15 mouse cellular contexts compared by ENCODE assay signal in the genomic region with DNA sequence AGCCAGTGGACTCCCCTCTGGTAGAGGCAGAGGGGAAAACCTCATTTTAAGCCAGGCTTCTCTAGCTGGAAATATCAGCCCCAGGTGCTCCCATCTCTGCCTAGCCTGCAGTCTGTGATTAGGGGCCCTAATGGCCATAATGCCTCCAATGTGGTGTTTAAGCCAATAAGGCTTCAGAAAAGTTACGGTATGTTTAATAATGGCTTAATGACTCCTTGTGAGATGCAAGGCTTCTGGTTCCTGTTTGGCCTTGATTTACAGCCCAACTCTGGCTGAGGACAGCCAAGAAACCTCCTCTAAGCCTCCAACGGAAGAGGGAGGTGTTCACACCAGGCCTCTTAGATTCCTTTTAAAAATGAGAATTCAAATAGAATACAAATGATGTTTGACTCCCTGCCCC. TPM values are rescaled to one million over a fixed set of nuclear protein-coding genes. Genes with fewer than 3 reads are reported as not detected.
"Had no signal": no experiment of that assay in that cellular context is flagged by ENCODE, and none has a peak within 500 bp of the region (broad histone marks: within the 10 kb centered on the region; RNA-seq: fewer than 3 reads in every experiment).

No protein-coding gene starts in this region.

- ATAC-seq: midbrain, embryonic 16.5 days had no signal

- H3K9ac ChIP-seq: liver, embryonic 14.5 days; midbrain, embryonic 12.5 days; neural tube, embryonic 13.5 days had no signal

- H3K4me3 ChIP-seq: midbrain, embryonic 12.5 days; neural tube, embryonic 13.5 days had no signal

- H3K27ac ChIP-seq: kidney, postnatal 0 days; liver, embryonic 14.5 days; midbrain, embryonic 12.5 days; neural tube, embryonic 13.5 days; stomach, postnatal 0 days had no signal

- DNase-seq: kidney, adult 8-10 months; kidney, postnatal 36 days; layer of hippocampus, adult 9-11 months; lung, adult 18-20 months; retina, postnatal 1 day; right cerebral cortex, postnatal 14 days; thymus, postnatal 4 days had no signal

- H3K36me3 ChIP-seq: midbrain, embryonic 12.5 days; neural tube, embryonic 13.5 days had no signal

- H3K9me3 ChIP-seq: midbrain, embryonic 12.5 days; neural tube, embryonic 13.5 days had no signal

- H3K4me2 ChIP-seq: midbrain, embryonic 12.5 days; neural tube, embryonic 13.5 days had no signal

RNA-seq across cellular contexts. Expression of a gene that starts 1.2 kb away (rescaled TPM):
- polyA plus RNA-seq: liver, adult 2 months; liver, embryonic 14.5 days; neural tube, embryonic 13.5 days; stomach, postnatal 0 days had no signal

RNA-seq across cellular contexts. Expression of a gene that starts 37.5 kb away (rescaled TPM):
- polyA plus RNA-seq: kidney, postnatal 0 days; liver, adult 2 months; liver, embryonic 14.5 days; lung, embryonic 16.5 days; midbrain, embryonic 12.5 days; midbrain, embryonic 16.5 days; neural tube, embryonic 13.5 days; stomach, postnatal 0 days had no signal

RNA-seq across cellular contexts. Expression of a gene that starts 38.8 kb away (rescaled TPM):
- polyA plus RNA-seq: kidney, postnatal 0 days; liver, adult 2 months; liver, embryonic 14.5 days; lung, embryonic 16.5 days; midbrain, embryonic 12.5 days; midbrain, embryonic 16.5 days; neural tube, embryonic 13.5 days; stomach, postnatal 0 days had no signal
